Mouse (Mus musculus): ENCODE measurements at regions not wholly inside any gene's neighbourhood (a gene's known extent, or its start where the extent isn't known, plus 50 kb on each side); places are given as distances from the start of the nearest gene placed in this dataset.

DNA sequence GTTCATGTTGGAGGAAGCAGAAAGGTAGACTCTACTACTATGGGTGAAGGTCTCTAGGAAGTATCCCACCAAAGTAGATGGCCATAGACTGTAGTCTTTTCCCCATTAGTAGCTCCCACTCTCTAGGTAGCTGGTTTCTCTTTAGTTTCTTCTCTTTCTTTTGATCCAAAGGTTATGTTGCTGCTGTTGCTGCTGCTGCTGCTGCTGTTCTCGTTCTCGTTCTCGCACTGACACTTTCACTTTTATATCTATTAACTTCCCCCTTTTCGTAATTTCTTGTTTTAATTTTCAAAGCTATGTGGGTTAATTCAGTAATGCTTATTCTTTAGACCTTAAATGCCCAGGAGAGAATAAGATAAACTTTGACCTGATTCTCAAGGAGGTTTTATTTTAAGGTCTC, 58.3 kb downstream of the Tmem100 start:
- no peak for TF ChIP-seq CTCF (IDR thresholded peaks at IDR 0.05; ENCODE audit: low read depth)
- no peak for ATAC-seq
- H3K4me1 ChIP-seq (replicated peaks; ENCODE audit: control insufficient read depth, insufficient read depth, low read length), result no peaks in the 10 kb centered on the region
- no peak overlapping the region for H3K4me2 ChIP-seq (replicated peaks; ENCODE audit: low read depth)
- H3K36me3 ChIP-seq (ENCODE audit: control insufficient read depth, insufficient read depth), result no peaks in the 10 kb centered on the region
- H3K27me3 ChIP-seq (replicated peaks; ENCODE audit: control insufficient read depth, insufficient read depth, low read length), result no peaks in the 10 kb centered on the region
- H3K9me3 ChIP-seq (ENCODE audit: control insufficient read depth), result no peaks in the 10 kb centered on the region
- no peak overlapping the region for H3K4me3 ChIP-seq (ENCODE audit: low read depth, low read length)
- 80% methylated on average over 4 of the region's 4 CpGs for WGBS
- no peak overlapping the region for H3K27ac ChIP-seq (ENCODE audit: low read depth, low read length)
- no peak overlapping the region for H3K9ac ChIP-seq (ENCODE audit: low read depth, low read length)

GRCm38 (mm10) chr11:90094052-90094451, 63.9 kb downstream of the Tmem100 start:
- Histone ChIP-seq H3K9ac (ENCODE audit: low read depth, low read length) (no peak overlapping the region), H3K27me3 (replicated peaks; ENCODE audit: control insufficient read depth, insufficient read depth, low read length) (no peaks in the 10 kb centered on the region), H3K4me2 (replicated peaks; ENCODE audit: low read depth) (no peak overlapping the region), H3K27ac (ENCODE audit: low read depth, low read length) (no peak overlapping the region), H3K4me3 (ENCODE audit: low read depth, low read length) (no peak overlapping the region), H3K4me1 (replicated peaks; ENCODE audit: control insufficient read depth, insufficient read depth, low read length) (no peaks in the 10 kb centered on the region), H3K36me3 (ENCODE audit: control insufficient read depth, insufficient read depth) (no peaks in the 10 kb centered on the region), H3K9me3 (ENCODE audit: control insufficient read depth) (no peaks in the 10 kb centered on the region)
- TF ChIP-seq CTCF (IDR thresholded peaks at IDR 0.05; ENCODE audit: low read depth), result no peak
- ATAC-seq, result no peak
- WGBS, result 43% methylated on average over 7 of the region's 7 CpGs

DNA sequence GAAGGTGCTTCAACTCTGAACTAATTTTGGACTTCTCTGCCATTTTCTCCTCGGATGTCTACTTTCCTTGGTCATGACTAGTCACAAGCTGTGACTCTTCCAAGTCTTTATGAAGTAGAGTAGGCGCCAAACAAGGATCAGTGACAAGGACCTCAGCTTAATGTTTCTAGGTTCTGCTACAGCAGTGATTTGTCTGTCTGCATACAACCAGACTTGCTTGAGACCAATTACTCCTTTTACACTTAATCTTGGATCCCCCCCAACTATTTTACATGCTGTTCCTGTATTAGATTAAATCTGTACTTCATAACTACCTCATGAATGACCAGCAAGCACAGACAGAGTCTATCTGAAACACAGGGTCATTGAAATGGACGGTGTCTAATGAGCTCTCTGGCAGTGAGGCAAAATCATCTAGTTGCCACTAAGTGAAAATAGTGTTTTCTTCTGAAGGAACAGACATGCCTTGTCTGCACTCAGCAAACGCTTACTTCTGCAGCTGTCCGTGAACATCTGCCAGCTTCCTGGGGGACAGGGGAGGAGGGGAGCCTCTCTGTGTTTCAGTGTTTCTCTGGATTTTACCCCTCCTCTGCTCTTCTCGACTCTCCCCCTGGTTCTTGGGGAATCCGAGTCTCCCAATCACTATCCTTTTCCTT, 64.7 kb downstream of the Tmem100 start:
- WGBS, result 64% methylated on average over 7 of the region's 7 CpGs
- TF ChIP-seq CTCF (IDR thresholded peaks at IDR 0.05; ENCODE audit: low read depth), result no peak
- H3K4me2 ChIP-seq (replicated peaks; ENCODE audit: low read depth), result no peak overlapping the region
- no peak overlapping the region for H3K9ac ChIP-seq (ENCODE audit: low read depth, low read length)
- no peak overlapping the region for H3K27ac ChIP-seq (ENCODE audit: low read depth, low read length)
- H3K4me3 ChIP-seq (ENCODE audit: low read depth, low read length), result no peak overlapping the region
- no peaks in the 10 kb centered on the region for H3K36me3 ChIP-seq (ENCODE audit: control insufficient read depth, insufficient read depth)
- ATAC-seq, result no peak
- H3K27me3 ChIP-seq (replicated peaks; ENCODE audit: control insufficient read depth, insufficient read depth, low read length), result no peaks in the 10 kb centered on the region
- H3K4me1 ChIP-seq (replicated peaks; ENCODE audit: control insufficient read depth, insufficient read depth, low read length), result no peaks in the 10 kb centered on the region
- no peaks in the 10 kb centered on the region for H3K9me3 ChIP-seq (ENCODE audit: control insufficient read depth)

GRCm38 (mm10) chr11:90098471-90098870, 68.3 kb downstream of the Tmem100 start:
- no peak overlapping the region for H3K4me3 ChIP-seq (ENCODE audit: low read depth, low read length)
- H3K36me3 ChIP-seq (ENCODE audit: control insufficient read depth, insufficient read depth), result no peaks in the 10 kb centered on the region
- no peak overlapping the region for H3K27ac ChIP-seq (ENCODE audit: low read depth, low read length)
- H3K9ac ChIP-seq (ENCODE audit: low read depth, low read length), result no peak overlapping the region
- H3K4me1 ChIP-seq (replicated peaks; ENCODE audit: control insufficient read depth, insufficient read depth, low read length), result no peaks in the 10 kb centered on the region
- TF ChIP-seq CTCF (IDR thresholded peaks at IDR 0.05; ENCODE audit: low read depth), result no peak
- 88% methylated on average over 7 of the region's 7 CpGs for WGBS
- no peak overlapping the region for H3K4me2 ChIP-seq (replicated peaks; ENCODE audit: low read depth)
- no peaks in the 10 kb centered on the region for H3K27me3 ChIP-seq (replicated peaks; ENCODE audit: control insufficient read depth, insufficient read depth, low read length)
- ATAC-seq, result no peak
- no peaks in the 10 kb centered on the region for H3K9me3 ChIP-seq (ENCODE audit: control insufficient read depth)

GRCm38 (mm10) chr11:90099178-90099577, 69.0 kb downstream of the Tmem100 start:
- H3K9me3 ChIP-seq (ENCODE audit: control insufficient read depth), result no peaks in the 10 kb centered on the region
- H3K36me3 ChIP-seq (ENCODE audit: control insufficient read depth, insufficient read depth), result no peaks in the 10 kb centered on the region
- no peaks in the 10 kb centered on the region for H3K4me1 ChIP-seq (replicated peaks; ENCODE audit: control insufficient read depth, insufficient read depth, low read length)
- WGBS, result 38% methylated on average over 1 of the region's 1 CpGs
- TF ChIP-seq CTCF (IDR thresholded peaks at IDR 0.05; ENCODE audit: low read depth), result no peak
- no peak overlapping the region for H3K9ac ChIP-seq (ENCODE audit: low read depth, low read length)
- no peak overlapping the region for H3K4me3 ChIP-seq (ENCODE audit: low read depth, low read length)
- no peak overlapping the region for H3K27ac ChIP-seq (ENCODE audit: low read depth, low read length)
- no peak overlapping the region for H3K4me2 ChIP-seq (replicated peaks; ENCODE audit: low read depth)
- no peaks in the 10 kb centered on the region for H3K27me3 ChIP-seq (replicated peaks; ENCODE audit: control insufficient read depth, insufficient read depth, low read length)
- ATAC-seq, result no peak

DNA sequence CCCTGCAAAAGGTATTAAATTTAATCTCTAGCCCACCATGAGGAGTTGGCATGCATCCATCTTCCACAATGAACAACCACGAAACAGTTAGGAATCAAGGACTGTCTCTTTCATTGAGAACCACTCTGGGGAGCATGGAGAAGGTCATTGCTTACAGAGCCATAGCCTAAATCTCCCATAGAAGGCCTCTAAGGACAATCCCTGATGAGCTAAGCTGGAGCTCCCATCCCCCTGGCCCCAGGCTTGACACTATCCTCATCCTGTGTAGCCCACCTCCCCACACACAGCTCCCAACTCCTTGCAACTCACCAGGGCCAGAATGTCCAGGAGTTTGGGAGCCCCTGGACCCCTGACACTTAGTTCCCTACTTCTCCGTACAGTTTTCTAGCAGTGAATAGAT, 70.0 kb downstream of the Tmem100 start:
- Histone ChIP-seq H3K4me2 (replicated peaks; ENCODE audit: low read depth) (no peak overlapping the region), H3K27me3 (replicated peaks; ENCODE audit: control insufficient read depth, insufficient read depth, low read length) (no peaks in the 10 kb centered on the region), H3K4me3 (ENCODE audit: low read depth, low read length) (no peak overlapping the region), H3K4me1 (replicated peaks; ENCODE audit: control insufficient read depth, insufficient read depth, low read length) (no peaks in the 10 kb centered on the region), H3K9me3 (ENCODE audit: control insufficient read depth) (no peaks in the 10 kb centered on the region), H3K9ac (ENCODE audit: low read depth, low read length) (no peak overlapping the region), H3K27ac (ENCODE audit: low read depth, low read length) (no peak overlapping the region), H3K36me3 (ENCODE audit: control insufficient read depth, insufficient read depth) (no peaks in the 10 kb centered on the region)
- TF ChIP-seq CTCF (IDR thresholded peaks at IDR 0.05; ENCODE audit: low read depth), result no peak
- 88% methylated on average over 2 of the region's 2 CpGs for WGBS
- ATAC-seq, result no peak

GRCm38 (mm10) chr11:90101284-90101683, 71.1 kb downstream of the Tmem100 start:
- H3K27ac ChIP-seq (ENCODE audit: low read depth, low read length), result no peak overlapping the region
- no peak overlapping the region for H3K9ac ChIP-seq (ENCODE audit: low read depth, low read length)
- H3K4me1 ChIP-seq (replicated peaks; ENCODE audit: control insufficient read depth, insufficient read depth, low read length), result no peaks in the 10 kb centered on the region
- no peaks in the 10 kb centered on the region for H3K9me3 ChIP-seq (ENCODE audit: control insufficient read depth)
- H3K36me3 ChIP-seq (ENCODE audit: control insufficient read depth, insufficient read depth), result no peaks in the 10 kb centered on the region
- no peaks in the 10 kb centered on the region for H3K27me3 ChIP-seq (replicated peaks; ENCODE audit: control insufficient read depth, insufficient read depth, low read length)
- no peak overlapping the region for H3K4me3 ChIP-seq (ENCODE audit: low read depth, low read length)
- TF ChIP-seq CTCF (IDR thresholded peaks at IDR 0.05; ENCODE audit: low read depth), result no peak
- no peak overlapping the region for H3K4me2 ChIP-seq (replicated peaks; ENCODE audit: low read depth)
- WGBS, result 78% methylated on average over 8 of the region's 8 CpGs
- no peak for ATAC-seq
